Mouse (Mus musculus): ENCODE data around the gene Grap. TPM values are rescaled to one million over a fixed set of nuclear protein-coding genes. Genes with fewer than 3 reads are reported as not detected.

Grap gene
- polyA plus RNA-seq, 1 experiment from 2014 or later = 9.9 TPM

Other genes with a start within 250 kb of the Grap start
- gene Rnf112, start 199.1 kb upstream of the Grap start, polyA plus RNA-seq (2014; fragmentation: Nextera tagmentation; extraction: Ambion mirVana) = 0.27 and 0.34 TPM in 2 replicates
- 36.5 and 39.1 TPM in 2 replicates for gene Mfap4, start 167.8 kb upstream of the Grap start, polyA plus RNA-seq (2014; fragmentation: Nextera tagmentation; extraction: Ambion mirVana)
- gene Mapk7, start 158.9 kb upstream of the Grap start, polyA plus RNA-seq (2014; fragmentation: Nextera tagmentation; extraction: Ambion mirVana) = 25.1 and 27.6 TPM in 2 replicates
- 10.2 and 11.1 TPM in 2 replicates for gene B9d1, start 148.1 kb upstream of the Grap start, polyA plus RNA-seq (2014; fragmentation: Nextera tagmentation; extraction: Ambion mirVana)
- 9.2 and 9.3 TPM in 2 replicates for gene Epn2, start 73.6 kb upstream of the Grap start, polyA plus RNA-seq (2014; fragmentation: Nextera tagmentation; extraction: Ambion mirVana)
- gene Fam83g, start 30.8 kb downstream of the Grap start, polyA plus RNA-seq (2014; fragmentation: Nextera tagmentation; extraction: Ambion mirVana) = 5.0 and 5.5 TPM in 2 replicates
- gene Slc5a10, start 67.6 kb downstream of the Grap start, polyA plus RNA-seq (2014; fragmentation: Nextera tagmentation; extraction: Ambion mirVana) = not detected in 2 replicates
- gene Prpsap2, start 108.8 kb downstream of the Grap start, polyA plus RNA-seq (2014; fragmentation: Nextera tagmentation; extraction: Ambion mirVana) = 15.4 and 15.7 TPM in 2 replicates
- 6.9 and 8.4 TPM in 2 replicates for gene Ulk2, start 201.8 kb downstream of the Grap start, polyA plus RNA-seq (2014; fragmentation: Nextera tagmentation; extraction: Ambion mirVana)

Measured in liver, embryonic 11.5 days (tissue).